Mouse (Mus musculus) lung, postnatal 0 days (tissue): Measurements from ENCODE around the gene Fam214a.

Experiments
- CTCF ChIP-seq: IDR thresholded peaks from 2 replicates; pipeline ENCODE4 v1.5.1; 2016; ENCODE audit warnings: antibody characterized with exemption, mild to moderate bottlenecking
- EP300 ChIP-seq: IDR thresholded peaks from 2 replicates; pipeline ENCODE4 v1.6.1; 2016; ENCODE audit warnings: antibody characterized with exemption, mild to moderate bottlenecking, control low read depth

GRCm38 (mm10) chr9:74988893-74989460, 36.3 kb downstream of the Fam214a start:
- no peak for TF ChIP-seq CTCF
- TF ChIP-seq EP300 = no peak
